Mouse (Mus musculus) kidney, postnatal 10 days (tissue): ENCODE measurements around the gene Itpkb.
A peak's percentile ranks its signal among the peaks of the same experiment; 100 is the strongest.

Experiments
- DNase-seq: peaks from one replicate; pipeline ENCODE4 v3.0.0; 2021; ENCODE audit warnings: mixed read lengths

The Itpkb gene

DNA sequence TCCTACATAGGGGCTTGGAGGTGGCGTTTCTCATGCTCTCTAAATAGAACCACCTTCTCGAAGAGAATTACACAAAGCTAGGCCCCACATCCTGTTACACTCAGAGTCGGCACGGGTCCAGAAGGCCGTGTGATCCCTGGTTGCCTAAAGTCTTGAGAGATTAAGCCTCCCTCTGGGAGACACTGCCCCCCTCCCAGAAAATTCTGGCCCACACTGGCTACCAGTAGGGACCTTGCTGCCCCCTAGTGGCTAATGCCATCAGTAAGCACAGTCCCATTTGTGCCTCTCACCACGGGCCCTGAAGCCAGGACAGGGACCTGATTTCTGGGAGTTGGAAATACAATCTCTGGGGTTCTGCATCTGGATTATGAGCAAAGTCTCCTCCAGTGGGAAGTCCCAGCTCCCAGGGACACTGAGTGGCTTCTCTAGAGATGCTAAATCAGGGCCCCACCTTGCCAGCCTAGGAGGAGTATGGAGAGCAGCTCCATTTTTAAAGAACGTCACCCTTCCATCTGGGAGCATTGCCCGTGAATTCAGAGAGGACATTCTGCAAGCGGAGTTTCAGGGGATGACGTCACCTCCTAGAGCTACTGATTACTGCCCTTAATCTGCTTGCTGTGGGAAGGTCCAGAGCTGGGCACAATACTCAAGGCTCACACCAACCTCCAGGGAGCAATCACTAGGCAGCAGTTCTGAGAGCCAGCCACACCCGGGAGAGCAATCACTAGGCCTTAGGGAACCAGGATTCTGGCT lies 92.0 kb downstream of the Itpkb start:
- DNase-seq = peak; percentile 92

DNA sequence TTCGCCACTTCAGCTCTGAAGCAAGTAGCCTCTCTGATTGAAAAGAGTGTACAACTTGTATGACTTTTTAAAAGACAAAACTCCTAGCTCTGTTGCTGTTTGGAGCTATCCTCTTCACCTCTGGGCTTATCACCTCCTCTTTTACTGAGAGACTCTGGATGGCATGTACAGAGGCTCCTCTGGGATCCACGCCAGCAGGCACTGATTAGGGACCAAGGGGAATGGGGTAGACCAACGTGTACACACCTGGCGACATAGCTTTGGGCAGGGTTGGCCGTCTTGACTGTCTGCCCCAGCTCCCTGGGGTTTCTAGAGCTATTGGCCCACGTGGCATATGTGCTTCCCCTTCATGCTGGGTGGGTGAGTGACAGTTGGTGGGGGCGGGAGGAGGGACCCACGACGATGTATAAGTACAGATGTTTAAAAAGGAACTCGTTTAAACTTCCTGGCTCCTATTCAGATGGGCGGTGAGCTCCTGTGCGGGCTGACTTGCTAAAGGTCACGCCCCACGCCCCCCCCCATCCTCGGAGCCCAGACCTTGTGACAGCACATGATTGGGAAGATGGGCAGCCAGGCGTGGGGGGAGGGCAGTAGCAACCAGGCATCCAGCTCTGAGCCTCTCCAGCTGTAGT lies 92.8 kb downstream of the Itpkb start:
- DNase-seq = peak; percentile 55

DNA sequence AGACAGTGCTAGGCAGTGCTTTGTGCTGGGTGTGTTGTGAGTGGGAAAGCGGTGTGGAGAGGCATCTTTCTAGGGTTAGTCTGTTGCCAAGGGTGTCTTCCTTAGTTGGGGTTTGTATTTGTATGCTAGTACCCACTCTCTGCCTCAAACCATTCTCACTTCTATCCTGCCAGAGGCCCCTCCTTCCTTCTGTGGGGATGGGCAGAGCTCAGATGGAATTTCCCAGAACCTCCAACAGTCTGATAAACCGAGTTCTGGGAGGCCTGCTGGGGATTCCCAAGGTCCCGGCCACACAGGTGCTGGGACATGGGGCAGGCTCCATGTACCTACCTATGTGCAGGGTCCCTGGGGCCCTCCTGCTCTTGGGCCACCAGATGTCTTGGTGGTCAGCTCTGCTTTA lies 93.6 kb downstream of the Itpkb start:
- DNase-seq = no peak

DNA sequence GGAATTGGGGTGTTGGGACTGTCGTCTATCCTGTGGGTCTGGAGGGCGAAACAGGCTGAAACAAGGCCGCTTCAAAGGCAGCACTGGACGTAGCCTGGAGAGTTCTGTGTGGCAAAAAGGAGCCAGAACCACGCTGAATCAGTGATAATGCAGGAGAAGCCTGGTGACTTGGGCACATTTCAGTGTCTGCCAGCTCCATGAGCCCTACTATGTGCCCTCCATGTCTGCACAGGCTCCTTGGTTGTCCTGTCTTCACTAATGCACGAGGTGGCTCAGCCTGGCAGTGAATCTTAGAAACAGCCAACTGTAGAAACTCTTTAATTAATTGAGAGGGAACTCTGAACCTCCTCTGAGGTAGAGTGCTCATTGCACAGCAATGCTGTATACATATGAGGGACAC lies 96.1 kb downstream of the Itpkb start:
- no peak for DNase-seq

DNA sequence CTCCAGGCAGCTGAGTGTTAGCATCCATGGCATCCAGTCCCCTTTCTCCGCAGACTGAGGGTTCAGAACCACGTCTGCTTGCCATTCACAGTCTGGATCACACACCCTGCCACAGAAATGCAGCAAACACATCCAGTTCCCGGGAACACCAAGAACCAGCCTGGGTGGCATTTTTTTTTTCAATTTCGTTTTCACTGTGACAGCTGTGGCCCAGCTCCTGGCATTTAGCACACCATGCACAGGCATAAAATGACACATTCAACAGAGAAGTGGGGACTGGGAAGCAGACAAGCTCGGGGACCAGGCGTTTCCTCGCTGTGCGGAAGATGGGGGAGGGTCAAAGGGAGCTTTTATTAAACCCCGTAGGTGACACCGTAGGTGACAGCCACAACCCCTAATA lies 97.4 kb downstream of the Itpkb start:
- DNase-seq = no peak

DNA sequence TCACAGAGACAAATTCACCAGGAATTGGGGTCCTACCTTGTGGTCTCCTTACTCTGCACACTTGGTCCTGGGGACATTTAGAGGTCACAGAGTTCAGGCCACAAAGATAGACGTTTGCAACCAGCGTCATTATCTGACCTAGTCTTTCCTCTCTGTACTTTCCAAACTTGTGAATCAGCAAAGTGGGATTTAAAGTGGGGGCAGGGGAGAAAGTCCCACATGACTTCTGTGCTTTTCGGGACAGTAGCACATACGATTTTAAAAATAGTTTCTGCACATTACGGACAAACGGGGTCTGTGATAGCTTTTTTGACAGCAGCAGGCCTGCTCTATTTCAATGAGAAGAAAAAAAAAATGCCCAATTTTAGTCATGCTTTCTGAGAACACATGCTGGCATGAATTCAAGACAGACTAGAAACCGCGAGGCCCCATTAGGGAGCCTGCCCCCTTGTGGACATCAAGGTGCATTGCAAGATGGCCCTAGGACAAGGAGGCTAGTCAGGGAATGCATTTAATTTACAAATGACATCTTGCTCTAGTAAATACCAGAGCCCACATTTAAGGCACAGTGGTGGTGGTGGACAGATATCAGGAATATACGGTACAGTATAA lies 97.9 kb downstream of the Itpkb start:
- DNase-seq = peak; percentile 75

DNA sequence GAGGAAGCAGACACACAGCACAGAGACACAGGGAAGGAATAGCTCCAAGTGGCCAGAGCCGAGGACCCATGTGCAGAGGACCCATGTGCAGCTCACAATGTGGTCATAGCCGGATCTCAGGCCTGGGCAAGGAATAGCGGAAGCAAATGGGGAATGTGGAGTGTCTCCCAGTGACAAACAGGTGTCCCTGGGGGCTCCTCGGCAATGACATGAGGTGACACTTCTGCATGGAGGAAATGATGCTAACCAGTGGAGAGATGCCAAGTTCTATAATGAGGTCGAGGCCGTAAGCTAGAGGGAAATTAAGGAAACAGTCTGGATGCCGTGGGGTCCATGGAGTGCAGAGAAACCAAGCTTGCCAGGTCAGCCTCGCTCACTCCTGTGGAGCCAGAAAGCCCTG lies 98.6 kb downstream of the Itpkb start:
- no peak for DNase-seq

DNA sequence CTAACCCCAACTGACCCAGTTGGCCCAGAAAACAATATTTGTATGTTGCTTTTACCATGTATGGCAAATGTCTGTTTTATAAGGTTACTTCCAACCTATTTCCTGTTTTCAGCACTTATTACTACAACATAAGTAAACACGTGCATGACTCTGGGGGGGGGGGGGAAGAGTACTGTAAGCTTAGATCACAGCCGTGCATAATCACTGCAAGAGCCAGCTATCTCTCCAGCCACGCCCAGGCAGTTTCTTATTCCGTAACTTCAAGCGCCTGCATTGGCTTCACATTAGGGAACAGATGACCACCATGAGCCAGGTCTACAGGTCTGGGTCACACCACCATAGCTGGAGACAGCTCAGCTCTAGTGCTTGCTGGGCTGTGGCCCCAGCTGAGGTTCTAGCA lies 99.5 kb downstream of the Itpkb start:
- DNase-seq = no peak

DNA sequence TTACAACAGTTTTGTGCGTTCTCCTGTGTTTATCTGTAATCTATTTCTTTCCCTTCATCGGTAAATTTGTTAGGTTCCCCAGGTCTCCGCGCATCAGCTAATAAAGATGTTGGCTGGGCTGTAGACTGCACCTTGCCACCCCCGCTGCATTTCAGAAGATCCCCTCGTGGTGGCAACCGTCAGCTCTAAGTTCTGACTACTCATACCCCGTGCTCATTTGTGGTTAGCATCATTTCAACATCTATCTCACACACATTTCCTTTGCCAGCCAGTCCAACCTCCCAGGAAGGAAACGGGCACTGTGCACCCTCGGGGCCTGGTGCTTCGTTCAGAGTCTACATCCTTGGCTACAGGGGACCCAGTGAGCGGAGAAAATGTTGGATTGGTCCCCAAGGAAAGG lies 101.5 kb downstream of the Itpkb start:
- DNase-seq = no peak

DNA sequence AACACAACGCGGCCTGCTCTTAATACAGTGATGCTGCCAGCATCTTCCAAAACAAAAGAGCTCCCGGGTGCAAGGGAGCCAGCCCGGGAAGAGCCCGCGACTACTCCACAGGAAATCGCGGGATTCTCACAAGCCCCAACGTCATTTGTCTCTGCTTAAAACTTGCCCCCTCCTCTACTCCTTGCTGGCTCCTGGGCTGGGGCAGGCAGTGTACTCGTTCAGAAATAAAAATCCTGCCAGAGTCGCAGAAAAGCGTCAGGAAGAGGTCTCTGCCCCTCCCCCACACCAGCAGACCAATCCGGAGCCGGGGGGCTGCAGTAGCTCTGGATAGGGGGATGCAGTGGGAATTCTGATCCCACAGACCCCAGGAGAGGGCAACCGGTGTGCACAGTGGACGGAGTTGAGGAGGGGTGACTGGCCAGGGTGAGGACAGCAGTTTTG lies 102.8 kb downstream of the Itpkb start:
- DNase-seq = no peak

DNA sequence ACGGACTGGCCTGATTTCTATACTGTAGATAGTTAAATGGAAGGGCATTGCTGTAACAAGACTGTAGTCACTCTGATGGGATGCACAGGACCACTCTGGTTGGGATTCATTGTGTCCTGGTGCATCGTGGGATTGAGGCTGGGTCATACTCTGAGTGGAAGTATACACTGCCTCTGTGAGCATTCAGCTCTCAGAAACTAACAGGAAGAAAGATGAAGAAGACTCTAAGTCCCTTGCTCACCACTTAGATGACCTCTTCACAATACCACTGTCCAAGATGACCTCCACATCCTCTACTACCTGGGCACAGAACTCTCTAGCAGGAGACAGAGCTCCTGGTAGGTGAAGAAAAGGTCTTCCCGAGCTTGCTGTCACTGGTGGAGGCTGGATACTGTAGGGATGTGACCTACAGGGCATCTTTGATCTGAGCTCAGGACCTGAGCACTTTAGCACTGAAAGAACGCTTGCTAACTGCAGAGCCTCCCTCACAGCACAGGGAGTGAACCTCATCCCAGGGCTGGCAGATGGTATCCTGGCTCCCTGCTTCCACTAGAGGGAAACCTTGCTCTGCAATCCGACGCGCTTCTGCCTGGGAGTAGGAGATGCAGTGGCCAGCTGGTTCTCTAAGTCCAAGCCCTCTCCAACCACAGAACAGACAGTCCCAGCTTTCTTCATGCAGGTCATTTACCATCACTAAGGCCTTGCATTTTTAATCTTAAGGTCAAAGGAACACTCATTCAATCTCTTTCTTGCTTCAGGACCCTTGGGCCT lies 103.7 kb downstream of the Itpkb start:
- DNase-seq = peak; percentile 80

DNA sequence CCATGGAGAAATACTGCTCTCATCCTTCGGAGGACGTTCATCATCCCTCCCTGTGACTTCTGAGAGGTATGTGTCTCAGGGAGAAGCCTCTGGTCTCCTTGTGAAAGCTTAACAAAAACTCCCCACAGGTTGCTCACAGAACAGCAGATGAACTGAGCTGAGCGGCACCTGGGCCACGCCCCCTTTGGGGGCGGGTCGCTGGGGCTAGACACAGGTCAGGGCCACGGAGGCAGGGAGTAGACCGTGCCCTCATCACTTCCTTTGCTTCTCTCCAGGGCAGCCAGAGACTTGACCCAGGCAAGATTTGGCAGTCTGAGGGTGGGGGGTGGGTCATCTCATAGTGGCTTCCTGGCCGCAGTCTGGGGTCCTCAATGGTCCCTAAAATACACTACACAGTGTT lies 104.6 kb downstream of the Itpkb start:
- DNase-seq = peak; percentile 54

DNA sequence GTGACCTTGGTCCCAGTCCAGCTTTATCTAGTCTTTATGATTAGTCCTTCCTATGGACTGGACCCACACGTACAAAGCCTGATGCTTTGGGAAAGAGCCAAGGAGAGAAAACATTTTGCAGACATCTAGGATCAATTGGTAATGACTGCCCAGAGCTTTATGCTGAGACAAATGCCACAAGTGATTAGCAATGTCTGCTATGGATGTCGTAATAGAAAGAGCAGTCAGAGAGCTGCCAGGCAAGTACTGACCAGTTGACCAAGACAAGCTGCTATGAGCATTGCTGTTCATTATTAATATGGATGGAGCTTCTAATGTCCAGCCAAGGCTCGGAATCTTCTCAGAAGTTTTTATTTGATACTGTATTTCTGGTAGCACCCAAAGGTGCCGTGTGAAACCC lies 109.2 kb downstream of the Itpkb start:
- no peak for DNase-seq

DNA sequence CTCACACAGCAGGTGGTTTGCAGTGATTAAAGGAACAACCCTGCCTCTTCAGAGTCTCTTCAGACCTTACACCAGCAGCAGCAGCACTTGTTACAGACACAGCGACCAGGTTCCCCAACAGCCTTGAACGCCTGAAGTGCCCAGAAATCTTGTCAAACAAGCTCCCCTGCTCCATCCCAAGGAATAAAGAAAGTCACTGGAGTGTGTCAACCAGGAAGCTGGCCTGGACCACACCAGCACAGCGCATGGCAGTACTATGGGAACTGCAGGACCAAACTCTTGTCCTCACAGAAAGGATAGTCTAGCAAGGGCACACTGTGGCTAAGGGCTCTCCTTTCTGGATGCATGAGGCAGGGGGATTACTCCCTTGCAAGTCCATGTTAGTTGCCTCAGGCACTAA lies 114.1 kb downstream of the Itpkb start:
- DNase-seq = no peak

DNA sequence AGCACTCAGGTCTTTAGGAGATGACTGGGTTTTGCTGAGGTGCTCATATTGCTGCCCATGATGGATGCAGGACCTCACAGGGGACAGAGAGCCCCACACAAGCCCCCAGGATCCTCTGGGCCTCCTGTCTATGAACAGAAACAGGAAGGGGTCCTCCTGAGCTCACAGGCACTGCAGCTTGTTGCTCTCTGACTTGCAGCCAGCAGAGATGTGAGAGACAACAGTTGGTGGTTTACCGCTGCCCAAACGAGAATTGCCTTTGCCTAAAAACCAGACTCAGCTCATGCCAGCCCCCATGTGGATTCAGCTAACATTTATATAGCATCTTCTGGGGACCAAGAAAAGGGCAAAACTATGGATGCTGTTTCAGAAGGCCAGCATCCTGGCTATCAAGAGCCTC lies 119.4 kb downstream of the Itpkb start:
- DNase-seq = no peak

DNA sequence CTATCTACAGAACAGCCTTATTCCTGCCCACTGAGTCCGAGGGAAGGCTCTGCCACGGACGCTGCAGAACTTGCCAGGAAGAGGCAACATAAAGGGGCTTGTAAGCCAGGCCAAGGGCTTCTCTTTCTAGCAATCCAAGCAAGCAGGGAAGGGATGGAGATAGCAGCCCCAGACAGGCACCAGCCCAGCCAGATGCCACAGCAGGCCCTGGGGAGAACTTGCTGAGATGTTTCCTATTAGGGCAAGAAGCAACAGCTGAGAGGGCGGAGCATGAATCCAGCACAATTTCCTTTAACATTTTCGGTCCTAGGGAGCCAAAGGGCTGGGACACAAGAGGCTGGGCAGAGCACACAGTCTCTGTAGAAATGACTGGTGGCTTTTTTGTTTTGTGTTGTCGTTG lies 128.0 kb downstream of the Itpkb start:
- peak; percentile 64 for DNase-seq

DNA sequence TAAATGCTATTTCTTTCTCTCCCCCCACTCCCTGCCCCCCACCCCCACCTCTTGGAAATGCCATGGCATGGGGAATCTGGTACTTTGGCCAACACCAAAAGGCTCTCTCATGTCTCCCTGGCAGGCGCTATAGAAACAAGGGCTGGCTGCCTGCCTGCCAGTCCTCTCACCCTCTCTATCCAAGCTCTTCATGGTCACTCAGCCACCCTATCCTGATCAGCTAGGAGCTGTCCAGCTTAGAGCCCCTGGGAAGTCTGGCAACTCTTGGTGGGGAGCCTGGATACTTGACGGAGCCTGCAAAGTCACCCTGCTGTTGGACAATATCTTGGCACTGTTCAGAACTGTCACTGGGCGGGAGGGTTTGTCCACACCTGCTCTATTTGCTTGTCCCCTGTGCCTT lies 128.4 kb downstream of the Itpkb start:
- DNase-seq = no peak

DNA sequence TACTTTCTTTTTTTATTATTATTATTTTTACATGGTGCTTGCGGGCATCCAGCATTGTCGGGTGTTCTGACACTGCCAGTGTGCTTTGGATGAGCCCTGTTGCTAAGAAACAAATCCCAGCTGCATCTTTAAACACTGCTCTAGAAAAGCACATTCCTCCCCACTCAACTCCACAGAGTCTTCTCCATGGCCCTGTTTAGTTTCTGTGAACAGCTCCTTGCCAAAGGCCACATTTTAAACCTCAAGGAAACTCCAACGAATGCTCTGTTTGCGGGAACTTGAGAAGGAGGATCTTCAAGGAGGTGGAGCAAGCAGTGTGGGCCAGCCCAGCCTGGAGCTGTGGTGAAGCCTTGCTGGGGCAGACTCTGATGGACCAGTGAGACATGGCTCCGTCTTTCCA lies 130.4 kb downstream of the Itpkb start:
- DNase-seq = peak; percentile 49

DNA sequence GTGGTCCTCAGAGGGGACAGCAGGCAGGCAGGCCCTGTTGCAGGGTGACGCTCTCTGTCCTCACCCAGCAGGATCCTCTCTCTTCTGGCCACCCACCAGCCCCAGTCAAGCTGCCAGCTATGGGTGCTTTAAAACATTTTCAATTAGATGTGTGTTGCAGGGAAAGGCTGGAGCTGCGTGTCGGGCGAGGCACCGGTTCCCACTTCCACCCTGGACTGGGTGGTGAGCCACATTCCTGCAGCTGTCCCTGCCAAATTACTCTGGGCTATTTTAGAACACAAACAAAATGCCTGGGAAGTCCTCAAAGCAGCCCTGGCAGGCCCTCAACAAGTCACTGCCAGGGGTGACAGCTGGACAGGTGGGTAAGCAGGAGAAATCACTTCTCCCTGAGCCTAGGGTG lies 132.1 kb downstream of the Itpkb start:
- no peak for DNase-seq

DNA sequence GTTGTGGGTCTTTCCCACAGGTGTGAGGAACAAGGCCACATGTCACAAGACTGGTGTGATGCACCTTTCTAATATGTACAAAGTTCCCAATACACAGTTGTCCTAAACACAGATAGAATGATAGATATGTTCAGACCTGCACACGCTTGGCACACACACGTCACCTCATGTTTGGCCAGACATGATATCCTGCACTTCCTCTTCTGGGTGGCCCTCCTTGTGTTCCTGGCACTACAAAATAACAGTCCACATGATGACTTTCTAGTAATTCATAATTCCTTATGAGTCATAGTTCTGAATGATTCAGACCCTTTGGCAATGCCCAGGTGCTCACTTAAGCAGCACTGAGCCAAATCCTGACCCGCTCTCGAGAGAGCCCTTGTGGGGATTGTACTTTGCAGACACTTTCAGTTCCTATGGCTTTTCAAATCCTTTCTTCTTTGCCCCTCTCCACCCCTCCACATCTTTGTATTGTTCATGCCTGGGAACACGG lies 132.7 kb downstream of the Itpkb start:
- no peak for DNase-seq

DNA sequence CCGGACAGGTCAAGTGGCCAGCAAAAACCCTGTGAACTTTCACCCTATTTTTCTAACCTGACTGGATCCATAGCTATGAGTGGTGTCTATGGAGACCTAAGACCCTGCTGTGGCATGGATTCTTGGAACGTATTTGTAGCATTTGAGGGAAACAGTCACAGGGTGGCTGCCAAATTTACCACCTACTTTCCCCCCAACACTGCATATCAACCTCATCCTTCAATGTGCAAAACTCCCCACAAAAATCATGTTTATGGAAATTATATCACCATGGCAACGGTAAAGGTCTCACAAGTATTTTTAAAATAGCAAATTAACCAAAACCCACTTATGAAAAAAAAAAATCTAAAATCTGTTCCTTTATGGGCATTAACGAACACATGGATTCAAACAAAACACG lies 134.1 kb downstream of the Itpkb start:
- DNase-seq = no peak

DNA sequence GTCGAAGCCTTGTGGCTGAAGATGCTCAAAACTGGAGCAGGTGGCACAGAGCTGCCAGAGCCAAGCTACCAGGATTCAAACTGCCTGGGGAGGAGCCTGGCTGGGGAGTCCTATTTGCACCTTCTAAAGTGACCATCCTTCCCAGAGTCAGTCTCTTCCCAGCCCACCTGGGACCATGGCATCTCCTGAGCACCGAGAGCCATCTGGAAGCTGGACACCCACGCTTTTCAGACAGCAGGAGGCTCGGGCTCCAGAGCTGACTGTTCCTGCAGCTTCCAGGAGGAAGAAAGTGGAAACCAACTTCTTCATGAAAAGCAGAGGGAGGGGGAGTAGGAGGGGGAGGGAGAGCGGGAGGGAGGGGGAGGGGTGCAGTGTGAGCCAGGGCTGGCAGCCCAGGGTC lies 135.3 kb downstream of the Itpkb start:
- DNase-seq = no peak

DNA sequence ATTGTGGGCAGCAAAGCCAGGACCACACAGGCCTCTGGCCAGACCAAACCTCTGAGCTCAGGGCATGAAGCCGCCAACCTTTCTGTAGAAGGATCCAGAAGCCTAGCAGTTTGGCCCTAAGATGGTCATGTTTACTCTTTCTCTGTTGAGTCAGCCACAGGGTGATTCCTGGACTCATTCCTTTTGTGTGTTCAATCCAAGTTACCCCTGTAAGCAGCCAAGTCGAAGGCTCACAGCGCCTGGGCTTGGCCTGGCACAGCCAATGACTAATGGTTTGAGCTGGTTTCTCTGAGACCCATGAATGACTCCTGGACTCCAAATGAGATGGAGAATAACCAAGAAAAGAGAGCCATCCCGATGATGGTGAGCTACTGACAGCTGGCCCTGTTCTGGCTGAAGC lies 137.7 kb downstream of the Itpkb start:
- DNase-seq = no peak
